Mouse (Mus musculus) c-Kit-positive CD71-positive TER-119-positive erythroid progenitor cells, embryonic 14.5 days (primary cell): ENCODE data around the gene Cracr2a.

Source experiments
- DNase-seq: peaks from one replicate; pipeline ENCODE4 v3.0.0-alpha.2; 2013; ENCODE audit warnings: low spot score

The Cracr2a gene

GRCm38 (mm10) chr6:127565951-127566732, 5.0 kb downstream of the Cracr2a start:
- no peak for DNase-seq

- no peak for DNase-seq
Measured at GRCm38 (mm10) chr6:127571849-127572550, 10.9 kb downstream of the Cracr2a start.

GRCm38 (mm10) chr6:127573779-127574463, 12.8 kb downstream of the Cracr2a start:
- DNase-seq = no peak

GRCm38 (mm10) chr6:127575194-127575593, 14.1 kb downstream of the Cracr2a start:
- DNase-seq = no peak

GRCm38 (mm10) chr6:127577688-127578087, 16.6 kb downstream of the Cracr2a start:
- DNase-seq = peak; percentile 40

- no peak for DNase-seq
Measured at GRCm38 (mm10) chr6:127578316-127578715, 17.2 kb downstream of the Cracr2a start.

- no peak for DNase-seq
Measured at GRCm38 (mm10) chr6:127578810-127579209, 17.7 kb downstream of the Cracr2a start.

GRCm38 (mm10) chr6:127581915-127582314, 20.8 kb downstream of the Cracr2a start:
- DNase-seq = no peak

- peak; percentile 83 for DNase-seq
Measured at GRCm38 (mm10) chr6:127582391-127583176, 21.4 kb downstream of the Cracr2a start.

- no peak for DNase-seq
Measured at GRCm38 (mm10) chr6:127591467-127591866, 30.3 kb downstream of the Cracr2a start.

- no peak for DNase-seq
Measured at GRCm38 (mm10) chr6:127593487-127593886, 32.3 kb downstream of the Cracr2a start.

- DNase-seq = no peak
Measured at GRCm38 (mm10) chr6:127599280-127599679, 38.1 kb downstream of the Cracr2a start.

- no peak for DNase-seq
Measured at GRCm38 (mm10) chr6:127605067-127606025, 44.2 kb downstream of the Cracr2a start.

- DNase-seq = no peak
Measured at GRCm38 (mm10) chr6:127609673-127610072, 48.5 kb downstream of the Cracr2a start.

GRCm38 (mm10) chr6:127611216-127611615, 50.1 kb downstream of the Cracr2a start:
- DNase-seq = no peak

- no peak for DNase-seq
Measured at GRCm38 (mm10) chr6:127614083-127614984, 53.2 kb downstream of the Cracr2a start.

- DNase-seq = no peak
Measured at GRCm38 (mm10) chr6:127616623-127617022, 55.5 kb downstream of the Cracr2a start.

GRCm38 (mm10) chr6:127617258-127618025, 56.3 kb downstream of the Cracr2a start:
- DNase-seq = peak; percentile 10

GRCm38 (mm10) chr6:127618686-127619085, 57.5 kb downstream of the Cracr2a start:
- no peak for DNase-seq
